ENCODE assay signal across 9 mouse cellular contexts in genomic region chr19:46763932-46764762, GRCm38 (mm10). TPM values are rescaled to one million over a fixed set of nuclear protein-coding genes. Genes with fewer than 3 reads are reported as not detected.
DNase-seq lines count a peak whose midpoint lies in the region; ATAC-seq and TF ChIP-seq lines count a peak whose summit lies in the region.
"Had no signal": no experiment of that assay in that cellular context is flagged by ENCODE, and none has a peak within 500 bp of the region (broad histone marks: within the 10 kb centered on the region; RNA-seq: fewer than 3 reads in every experiment).

No protein-coding gene starts in this region.

- no peak overlapping the region for H3K9ac ChIP-seq in lung, embryonic 14.5 days
- H3K9ac ChIP-seq in intestine, embryonic 14.5 days (ENCODE audit: low read length): no peak overlapping the region
- H3K9ac ChIP-seq in neural tube, embryonic 13.5 days: peak overlapping the region; percentile 49

- no peak for ATAC-seq in lung, embryonic 14.5 days (ENCODE audit: insufficient read depth)
- ATAC-seq in intestine, embryonic 14.5 days (replicated peaks; ENCODE audit: low FRiP score, low TSS enrichment, low read depth): no peak
- no peak for ATAC-seq in neural tube, embryonic 13.5 days (ENCODE audit: low read depth)
- ATAC-seq in megakaryocyte progenitor cell, adult 5-6 weeks (replicated peaks; ENCODE audit: poor library complexity): no peak

- TF ChIP-seq CTCF in lung, embryonic 14.5 days (IDR thresholded peaks at IDR 0.05; ENCODE audit: low read depth): no peak
- TF ChIP-seq CTCF in embryonic fibroblast, embryonic 13.5 days (IDR thresholded peaks at IDR 0.05; ENCODE audit: borderline replicate concordance, insufficient read depth, low read length): no peak

- no peak for DNase-seq in lung, embryonic 14.5 days
- no peak for DNase-seq in lung, adult 18-20 months
- DNase-seq in intestine, embryonic 14.5 days (ENCODE audit: low spot score): no peak
- no peak for DNase-seq in spleen, postnatal 14 days (ENCODE audit: low spot score in 2 of 2)
- DNase-seq in B cell, adult 2 months: no peak
- DNase-seq: lung, postnatal 10 days had no signal

- H3K4me2 ChIP-seq in lung, embryonic 14.5 days: peak overlapping the region; percentile 100; the same call in 1 of the 2 replicates
- peak overlapping the region; percentile 86; the same call in 1 of the 2 replicates for H3K4me2 ChIP-seq in intestine, embryonic 14.5 days (ENCODE audit: low read length)
- peak overlapping the region; percentile 97 for H3K4me2 ChIP-seq in neural tube, embryonic 13.5 days

- 0 out of 2 replicates have a peak overlapping the region, but pooled peaks have one; percentile 9 for H3K4me3 ChIP-seq in lung, embryonic 14.5 days (ENCODE audit: low read depth, low read length)
- H3K4me3 ChIP-seq in embryonic fibroblast, embryonic 13.5 days (ENCODE audit: insufficient read depth, low read length): 0 out of 2 replicates have a peak overlapping the region, but pooled peaks have one; percentile 7
- no peak overlapping the region; the same call in 1 of the 2 replicates for H3K4me3 ChIP-seq in intestine, embryonic 14.5 days (ENCODE audit: low read depth, low read length)
- H3K4me3 ChIP-seq in neural tube, embryonic 13.5 days: peak overlapping the region; percentile 78

- H3K36me3 ChIP-seq in lung, embryonic 14.5 days (ENCODE audit: insufficient read depth): no peaks in the 10 kb centered on the region
- H3K36me3 ChIP-seq in intestine, embryonic 14.5 days (ENCODE audit: control insufficient read depth, insufficient read depth, low read length): no peaks in the 10 kb centered on the region
- no peaks in the 10 kb centered on the region for H3K36me3 ChIP-seq in neural tube, embryonic 13.5 days

- WGBS in lung, embryonic 14.5 days: 57% methylated on average over 12 of the region's 12 CpGs
- WGBS in intestine, embryonic 14.5 days: 71% methylated on average over 12 of the region's 12 CpGs
- 54% methylated on average over 12 of the region's 12 CpGs for WGBS in neural tube, embryonic 13.5 days

- no peak overlapping the region for H3K27ac ChIP-seq in lung, embryonic 14.5 days (ENCODE audit: low read depth)
- H3K27ac ChIP-seq in embryonic fibroblast, embryonic 13.5 days (ENCODE audit: insufficient read depth, low read length): no peak overlapping the region
- H3K27ac ChIP-seq in intestine, embryonic 14.5 days (ENCODE audit: low read depth): no peak overlapping the region
- no peak overlapping the region for H3K27ac ChIP-seq in neural tube, embryonic 13.5 days (replicated peaks)

- peaks cover 24% of the 10 kb centered on the region; the same call in 1 of the 2 replicates for H3K27me3 ChIP-seq in lung, embryonic 14.5 days (ENCODE audit: insufficient read depth, low read length)
- H3K27me3 ChIP-seq in intestine, embryonic 14.5 days (replicated peaks; ENCODE audit: control insufficient read depth, insufficient read depth, low read length): peaks cover 22% of the 10 kb centered on the region; the same call in 1 of the 2 replicates
- peaks cover 15% of the 10 kb centered on the region for H3K27me3 ChIP-seq in neural tube, embryonic 13.5 days

- no peak for TF ChIP-seq POLR2A in embryonic fibroblast, embryonic 13.5 days (IDR thresholded peaks at IDR 0.05; ENCODE audit: low read depth, low read length)

- H3K4me1 ChIP-seq in lung, embryonic 14.5 days (ENCODE audit: insufficient read depth): peaks cover 6% of the 10 kb centered on the region; the same call in 1 of the 2 replicates
- H3K4me1 ChIP-seq in embryonic fibroblast, embryonic 13.5 days (ENCODE audit: control insufficient read depth, insufficient read depth, low read length): no peaks in the 10 kb centered on the region
- peaks cover 9% of the 10 kb centered on the region for H3K4me1 ChIP-seq in intestine, embryonic 14.5 days (replicated peaks; ENCODE audit: control insufficient read depth, insufficient read depth, low read length)
- H3K4me1 ChIP-seq in neural tube, embryonic 13.5 days (replicated peaks): peaks cover 48% of the 10 kb centered on the region

- no peaks in the 10 kb centered on the region for H3K9me3 ChIP-seq in lung, embryonic 14.5 days (ENCODE audit: low read depth, low read length)
- H3K9me3 ChIP-seq in intestine, embryonic 14.5 days (ENCODE audit: control insufficient read depth, low read length): no peaks in the 10 kb centered on the region
- no peaks in the 10 kb centered on the region for H3K9me3 ChIP-seq in neural tube, embryonic 13.5 days

RNA-seq across cellular contexts. Expression of gene Cnnm2, which starts 2.8 kb away (rescaled TPM):
- polyA plus RNA-seq in lung, embryonic 14.5 days (2014; fragmentation: Nextera tagmentation; extraction: Ambion mirVana): 3.8 and 3.9 TPM in 2 replicates
- 9.3 and 9.8 TPM in 2 replicates for polyA plus RNA-seq in embryonic fibroblast, embryonic 13.5 days (2011; ENCODE audit: insufficient read length, low read depth, missing spikeins)
- polyA plus RNA-seq in intestine, embryonic 14.5 days (2014; fragmentation: Nextera tagmentation; extraction: Ambion mirVana): 1.9 and 2.2 TPM in 2 replicates
- 7.3 and 7.4 TPM in 2 replicates for polyA plus RNA-seq in neural tube, embryonic 13.5 days (2015; fragmentation: Nextera tagmentation; extraction: Ambion mirVana)
- total RNA-seq in megakaryocyte progenitor cell, adult 5-6 weeks (2015): 6.4 and 8.0 TPM in 2 replicates
- total RNA-seq in megakaryocyte progenitor cell, adult 5-6 weeks (2017): 5.5 and 5.8 TPM in 2 replicates

RNA-seq across cellular contexts. Expression of gene As3mt, which starts 56.9 kb away (rescaled TPM):
- 28.5 and 29.2 TPM in 2 replicates for polyA plus RNA-seq in lung, embryonic 14.5 days (2014; fragmentation: Nextera tagmentation; extraction: Ambion mirVana)
- 5.6 and 10.3 TPM in 2 replicates for polyA plus RNA-seq in embryonic fibroblast, embryonic 13.5 days (2011; ENCODE audit: insufficient read length, low read depth, missing spikeins)
- 45.6 and 50.6 TPM in 2 replicates for polyA plus RNA-seq in intestine, embryonic 14.5 days (2014; fragmentation: Nextera tagmentation; extraction: Ambion mirVana)
- polyA plus RNA-seq in neural tube, embryonic 13.5 days (2015; fragmentation: Nextera tagmentation; extraction: Ambion mirVana): 42.3 TPM in 2 replicates
- 31.2 and 43.3 TPM in 2 replicates for total RNA-seq in megakaryocyte progenitor cell, adult 5-6 weeks (2015)
- total RNA-seq in megakaryocyte progenitor cell, adult 5-6 weeks (2017): 54.4 and 65.8 TPM in 2 replicates
